Mouse (Mus musculus): ENCODE data around the gene Col11a2. TPM values are rescaled to one million over a fixed set of nuclear protein-coding genes. Genes with fewer than 3 reads are reported as not detected.

Gene Col11a2
- total RNA-seq, 2 experiments from 2014 or later = 1.5 to 2.7 TPM

GRCm38 (mm10) chr17:34039562-34040450 lies 569 bp downstream of the Col11a2 start:
- peak; percentile 68 to 74 for DNase-seq
- intact Hi-C loops (cut with DNase I) = no loop called here

- DNase-seq = no peak
- intact Hi-C loops (cut with DNase I) = no loop called here
Observed at GRCm38 (mm10) chr17:34045941-34046340, 6.7 kb downstream of the Col11a2 start.

- intact Hi-C loops (cut with DNase I) = no loop called here
- DNase-seq = no peak
Observed at GRCm38 (mm10) chr17:34047404-34048050, 8.3 kb downstream of the Col11a2 start.

DNA sequence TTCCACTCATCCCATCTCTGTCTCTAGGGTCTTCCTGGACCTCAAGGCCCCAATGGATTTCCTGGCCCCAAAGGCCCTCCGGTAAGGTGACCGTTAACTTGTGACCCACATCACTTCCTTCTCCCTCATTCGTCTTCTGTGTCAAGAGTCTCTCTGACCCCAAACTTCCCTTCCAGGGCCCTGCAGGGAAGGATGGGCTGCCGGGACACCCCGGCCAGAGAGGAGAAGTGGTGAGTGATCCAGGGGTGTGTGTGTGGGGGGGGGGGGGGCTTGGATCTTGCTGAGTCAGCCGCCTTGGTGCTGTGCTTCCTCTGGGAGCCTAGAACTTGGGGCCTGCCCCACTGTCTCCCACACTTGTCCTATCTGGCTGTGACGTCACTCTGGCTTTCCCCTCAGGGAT lies 18.0 kb downstream of the Col11a2 start:
- DNase-seq = no peak
- intact Hi-C loops (cut with DNase I) = no loop called here

DNA sequence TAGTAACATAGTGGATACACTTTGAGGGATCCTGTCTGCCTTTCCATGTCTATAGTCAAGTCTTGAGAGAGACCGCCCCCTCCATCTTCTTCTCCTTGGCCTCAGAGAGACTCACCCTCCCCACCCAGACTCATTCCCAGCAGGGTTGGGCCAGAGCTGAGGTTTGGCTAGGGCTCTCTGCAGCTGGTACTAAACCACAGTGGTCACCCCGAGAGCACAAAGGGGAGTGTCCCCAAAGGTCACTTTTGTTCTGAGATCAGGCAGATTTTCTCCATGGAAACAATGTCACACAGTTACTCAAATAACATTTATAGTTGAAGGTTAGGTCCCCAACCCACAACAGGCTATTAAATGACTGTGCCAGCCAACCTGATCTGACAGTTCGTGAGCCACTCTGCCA lies 29.6 kb downstream of the Col11a2 start:
- intact Hi-C loops (cut with DNase I) = no loop called here
- no peak for DNase-seq

- DNase-seq = no peak
- intact Hi-C loops (cut with DNase I) = no loop called here
Observed at GRCm38 (mm10) chr17:34072091-34072490, 32.9 kb downstream of the Col11a2 start.

DNA sequence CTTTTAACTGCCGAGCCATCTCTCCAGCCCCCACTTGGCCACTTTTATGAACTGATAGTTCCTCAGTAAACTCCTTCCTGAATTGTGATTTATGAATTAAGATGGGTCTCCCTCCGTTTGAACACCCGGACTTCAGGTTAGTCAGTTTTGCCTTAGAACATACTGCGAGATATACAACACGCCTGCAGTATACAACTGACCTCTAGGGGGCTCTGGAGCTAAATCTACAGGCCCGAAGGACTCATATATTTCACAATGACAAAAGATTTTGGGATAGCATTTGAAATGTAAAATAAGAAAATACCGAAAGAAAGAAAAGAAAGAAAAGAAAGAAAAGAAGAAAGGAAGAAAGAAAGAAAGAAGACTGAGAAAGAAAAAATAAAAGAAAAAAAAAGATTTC lies 36.0 kb downstream of the Col11a2 start:
- intact Hi-C loops (cut with DNase I) = no loop called here
- peak; percentile 71 to 82 for DNase-seq

DNA sequence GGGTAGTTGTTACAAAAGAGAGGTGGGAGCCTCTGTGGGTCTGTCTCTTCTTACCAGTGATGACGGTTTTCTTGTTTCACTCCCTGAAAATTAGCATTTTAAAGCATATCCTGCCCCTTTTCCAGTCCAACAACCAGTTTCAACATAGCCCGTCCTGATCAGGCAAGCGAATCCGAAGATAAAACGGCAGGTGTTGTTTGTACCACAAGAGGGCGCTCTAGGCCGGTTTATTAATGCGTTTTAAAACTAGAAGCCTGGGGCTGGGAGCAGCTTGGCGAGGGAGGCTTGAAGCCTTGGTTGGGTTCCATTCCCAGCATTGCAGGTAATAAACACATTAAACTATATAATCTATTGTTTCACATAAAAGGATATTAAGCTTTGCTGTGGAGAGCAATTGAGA lies 38.3 kb downstream of the Col11a2 start:
- DNase-seq = peak; percentile 65 to 82
- intact Hi-C loops (cut with DNase I) = loop anchor here (1.0 kb wide), 1 partner anchor 92 kb away; no protein-coding TSS in a partner anchor

DNA sequence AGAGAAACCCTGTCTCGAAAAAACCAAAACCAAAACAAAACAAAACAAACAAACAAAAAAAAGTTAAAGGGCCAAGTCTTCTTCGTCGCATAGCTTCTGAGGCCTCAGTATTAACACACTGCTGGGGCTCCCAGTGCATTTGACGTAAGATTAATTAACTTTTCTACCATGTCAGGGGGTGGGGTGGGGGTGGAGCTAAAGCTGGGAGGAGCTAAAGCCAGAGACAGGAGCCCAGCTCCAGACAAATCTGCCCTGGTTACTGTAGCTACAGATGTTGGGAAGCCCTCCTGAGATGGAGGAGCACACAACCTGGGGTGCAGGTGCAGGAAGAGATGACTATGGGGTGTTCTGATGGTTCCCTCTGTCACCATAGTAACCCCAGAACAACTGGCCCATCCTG lies 38.9 kb downstream of the Col11a2 start:
- intact Hi-C loops (cut with DNase I) = no loop called here
- no peak for DNase-seq

DNA sequence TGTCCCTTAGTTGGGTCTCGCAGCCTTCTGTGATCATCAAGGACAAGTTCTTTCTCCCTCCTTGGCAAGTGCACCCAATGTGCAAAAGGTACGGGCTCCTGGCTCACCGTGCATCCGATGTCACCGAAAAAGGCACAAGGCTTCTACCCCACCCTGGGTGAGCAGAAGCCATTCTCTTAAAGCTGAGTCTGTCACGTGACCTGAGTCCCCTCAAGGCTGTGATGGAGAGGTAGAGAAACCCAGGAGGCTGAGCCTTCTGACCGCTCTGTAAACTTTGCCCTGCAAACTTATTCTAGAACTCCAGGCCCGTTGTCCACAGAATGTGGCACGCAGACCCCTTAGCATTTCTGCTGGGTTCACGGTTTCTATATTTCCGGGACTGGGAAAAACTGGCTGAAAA lies 39.8 kb downstream of the Col11a2 start:
- intact Hi-C loops (cut with DNase I) = no loop called here
- no peak for DNase-seq

DNA sequence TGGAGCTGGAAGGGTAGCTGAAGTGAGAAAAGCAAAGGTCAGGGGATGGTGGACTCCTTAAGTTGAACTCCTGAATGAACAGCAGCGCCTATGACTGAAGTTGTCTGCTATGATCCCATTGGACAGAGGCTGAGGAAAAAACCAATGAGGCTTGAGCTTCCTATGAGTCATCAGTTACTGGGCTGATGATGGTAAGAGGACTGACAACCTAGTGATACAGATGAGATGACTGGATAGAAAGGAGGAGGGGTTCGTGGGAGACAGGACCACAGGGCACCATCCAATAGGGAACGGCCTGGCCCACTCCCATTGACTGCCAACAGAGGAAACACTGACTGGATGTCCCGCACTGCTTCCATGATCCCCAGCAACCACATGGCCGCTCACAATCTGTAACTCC lies 40.4 kb downstream of the Col11a2 start:
- intact Hi-C loops (cut with DNase I) = no loop called here
- DNase-seq = peak in 1 of 2 experiments; percentile 39

DNA sequence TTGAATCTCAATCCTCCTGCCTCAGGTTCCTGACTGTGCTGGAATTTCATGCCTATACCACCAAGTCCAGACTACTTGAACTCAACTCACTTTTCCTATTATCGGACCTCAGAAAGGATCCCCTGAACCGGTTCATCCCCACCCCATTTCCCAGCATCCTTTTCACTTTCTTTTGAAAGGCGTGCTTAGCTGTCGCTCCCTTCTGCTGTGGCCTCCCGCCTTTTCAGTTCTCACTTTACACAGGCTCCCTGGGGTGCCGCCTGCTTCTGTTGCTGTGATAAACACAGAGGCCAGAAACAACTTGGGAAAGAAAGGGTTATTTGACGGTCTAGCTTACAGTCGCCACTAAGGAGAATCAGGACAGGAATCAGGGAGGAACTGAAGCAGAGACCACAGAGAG lies 43.9 kb downstream of the Col11a2 start:
- DNase-seq = no peak
- intact Hi-C loops (cut with DNase I) = no loop called here

GRCm38 (mm10) chr17:34087386-34087785 lies 48.1 kb downstream of the Col11a2 start:
- intact Hi-C loops (cut with DNase I) = no loop called here
- DNase-seq = no peak

DNA sequence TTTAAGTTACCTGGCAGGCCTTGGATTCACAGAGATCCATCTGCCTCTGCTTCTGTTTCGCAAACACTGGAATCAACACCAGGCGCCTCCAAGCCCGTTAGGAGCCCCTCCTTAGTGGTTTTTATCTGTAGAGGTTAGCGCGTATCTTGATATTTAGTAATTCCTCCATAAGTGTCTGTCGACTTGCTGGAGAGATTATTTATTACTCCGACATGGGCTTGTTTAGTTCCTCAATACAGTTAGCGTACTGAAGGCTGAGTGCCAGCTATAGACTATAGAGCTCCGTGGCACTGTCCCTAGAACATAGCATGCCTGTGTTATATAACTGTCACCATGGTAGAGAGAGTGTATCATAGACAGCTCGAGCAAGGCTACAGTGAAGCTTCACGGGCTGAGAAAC lies 48.9 kb downstream of the Col11a2 start:
- intact Hi-C loops (cut with DNase I) = no loop called here
- no peak for DNase-seq

DNA sequence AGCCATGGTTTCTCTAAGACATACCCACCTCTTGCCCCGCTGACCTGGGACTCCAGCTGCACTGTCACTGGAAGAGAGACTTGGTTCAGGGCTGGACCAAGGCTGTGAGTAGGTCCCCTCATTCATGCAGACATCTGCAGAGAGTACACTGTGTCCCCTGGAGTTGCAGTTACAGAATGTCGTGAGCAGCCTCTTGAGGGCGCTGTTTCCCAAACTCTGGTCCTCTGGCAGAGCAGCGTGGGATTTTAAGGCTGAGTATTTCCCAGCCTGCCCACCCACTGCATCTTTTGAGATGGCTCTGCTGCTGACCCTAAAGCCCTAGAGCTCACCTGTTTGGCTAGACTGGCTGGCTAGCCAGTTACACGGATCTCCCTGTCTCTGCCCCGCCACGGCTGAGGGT lies 51.7 kb downstream of the Col11a2 start:
- peak in 1 of 2 experiments; percentile 32 for DNase-seq
- intact Hi-C loops (cut with DNase I) = no loop called here

DNA sequence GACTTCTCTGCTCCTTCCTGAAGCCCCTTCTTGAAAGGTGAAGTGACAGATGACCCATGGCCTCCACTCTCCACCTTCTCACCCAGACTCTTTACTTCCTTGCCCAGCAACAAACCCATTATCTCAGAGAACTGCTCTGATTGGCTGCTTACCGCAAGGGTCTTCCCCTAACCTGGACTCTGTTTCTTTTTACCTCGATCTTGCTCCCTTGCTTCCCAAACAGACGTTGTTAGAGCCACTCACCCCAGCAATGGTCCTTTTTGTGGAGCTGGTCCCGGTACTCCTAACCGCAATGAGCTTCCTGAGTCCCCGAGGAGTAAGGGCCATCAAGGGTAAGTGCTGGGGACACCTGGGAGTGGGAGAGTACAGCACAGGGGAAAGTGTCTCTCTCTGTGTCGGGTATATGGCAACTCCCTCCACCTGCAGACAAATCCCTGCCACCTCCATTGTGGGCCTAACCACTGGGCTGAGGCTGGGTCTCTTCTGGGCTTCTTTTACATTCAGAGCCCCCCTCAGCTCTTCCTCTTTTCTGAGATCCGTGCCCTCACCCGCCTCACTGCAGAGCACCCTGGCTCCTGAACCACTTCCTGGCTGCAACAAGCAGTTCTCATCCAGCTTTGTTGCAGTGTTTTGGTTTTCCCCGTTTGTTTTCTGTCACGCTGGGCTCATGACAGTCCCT lies 53.1 kb downstream of the Col11a2 start, which contains the start of gene H2-Oa:
TSS of gene H2-Oa (plus strand) at position 144 of the 679 bp plus-strand sequence.
- intact Hi-C loops (cut with DNase I) = no loop called here
- DNase-seq = no peak

DNA sequence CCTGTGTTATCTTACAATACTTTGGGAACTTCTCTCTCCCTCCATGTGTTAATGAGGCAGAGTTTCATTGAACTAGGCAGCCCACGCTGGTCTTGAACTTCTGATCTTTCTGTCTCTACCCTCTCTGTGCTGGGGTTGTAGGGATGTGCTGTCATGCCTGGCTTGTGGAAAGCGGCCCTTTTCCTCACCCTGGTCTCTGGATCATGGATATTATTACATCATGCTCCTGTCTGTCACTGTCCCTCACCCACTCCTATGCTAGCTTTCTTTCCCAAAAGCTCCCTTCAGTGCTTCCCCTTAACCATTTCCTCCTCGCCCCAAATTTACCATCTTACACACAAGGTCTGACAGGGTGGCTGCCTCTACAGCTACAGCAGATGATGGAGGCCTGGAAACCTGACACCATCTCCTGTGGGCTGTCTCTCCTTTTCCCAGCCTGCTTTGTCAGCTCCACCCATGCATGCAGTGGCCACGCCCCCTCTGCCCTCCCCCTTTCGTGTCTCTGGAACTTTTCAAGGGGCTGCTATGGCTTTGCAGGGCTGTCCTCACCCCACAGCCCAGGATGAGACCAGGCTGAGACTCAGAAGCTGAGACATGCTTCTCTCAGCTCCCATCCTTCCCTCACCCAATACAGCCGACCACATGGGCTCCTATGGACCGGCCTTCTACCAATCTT lies 54.1 kb downstream of the Col11a2 start:
- DNase-seq = peak in 1 of 2 experiments; percentile 18
- intact Hi-C loops (cut with DNase I) = no loop called here

DNA sequence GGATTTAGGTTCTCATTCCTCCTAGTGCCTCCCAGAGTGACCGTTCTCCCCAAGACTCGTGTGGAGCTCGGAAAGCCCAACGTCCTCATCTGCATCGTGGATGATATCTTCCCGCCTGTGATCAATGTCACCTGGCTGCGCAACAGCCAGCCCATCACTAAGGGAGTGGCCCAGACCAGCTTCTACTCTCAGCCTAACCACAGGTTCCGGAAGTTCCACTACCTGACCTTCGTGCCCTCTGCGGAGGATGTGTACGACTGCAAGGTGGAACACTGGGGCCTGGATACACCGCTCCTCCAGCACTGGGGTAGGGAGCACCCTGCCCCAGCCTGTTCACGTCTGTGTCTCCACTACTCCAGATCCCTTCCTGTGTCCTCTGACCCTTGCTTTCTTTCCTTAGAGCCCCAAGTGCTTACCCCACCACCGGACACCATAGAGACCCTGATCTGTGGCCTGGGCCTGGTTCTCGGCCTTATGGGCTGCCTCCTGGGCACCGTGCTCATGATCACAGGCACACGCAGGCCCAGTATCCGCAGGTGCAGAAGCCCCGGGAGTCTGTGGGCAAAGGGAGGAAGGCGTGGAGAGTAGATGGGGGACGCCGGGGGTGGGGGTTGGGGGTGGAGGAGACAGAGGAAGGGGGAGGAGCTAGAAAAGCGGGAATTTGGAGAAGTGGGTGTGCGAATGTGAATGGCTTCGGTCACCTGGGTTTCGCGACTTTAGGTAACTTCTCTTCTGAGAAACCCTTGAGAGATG lies 55.2 kb downstream of the Col11a2 start:
- intact Hi-C loops (cut with DNase I) = no loop called here
- DNase-seq = no peak

- intact Hi-C loops (cut with DNase I) = no loop called here
- no peak for DNase-seq
Observed at GRCm38 (mm10) chr17:34096497-34097010, 57.3 kb downstream of the Col11a2 start.

GRCm38 (mm10) chr17:34097272-34097671 lies 58.0 kb downstream of the Col11a2 start:
- no peak for DNase-seq
- intact Hi-C loops (cut with DNase I) = no loop called here
